Mouse (Mus musculus) kidney, postnatal 25 days (tissue): Measurements from ENCODE around the gene Ammecr1.

ENCODE experiments used
- DNase-seq, 2 experiments: peaks; one replicate each; pipeline ENCODE4 v3.0.0; 2021; ENCODE audit warnings: mixed read lengths in 2 of 2

Ammecr1 gene

DNA sequence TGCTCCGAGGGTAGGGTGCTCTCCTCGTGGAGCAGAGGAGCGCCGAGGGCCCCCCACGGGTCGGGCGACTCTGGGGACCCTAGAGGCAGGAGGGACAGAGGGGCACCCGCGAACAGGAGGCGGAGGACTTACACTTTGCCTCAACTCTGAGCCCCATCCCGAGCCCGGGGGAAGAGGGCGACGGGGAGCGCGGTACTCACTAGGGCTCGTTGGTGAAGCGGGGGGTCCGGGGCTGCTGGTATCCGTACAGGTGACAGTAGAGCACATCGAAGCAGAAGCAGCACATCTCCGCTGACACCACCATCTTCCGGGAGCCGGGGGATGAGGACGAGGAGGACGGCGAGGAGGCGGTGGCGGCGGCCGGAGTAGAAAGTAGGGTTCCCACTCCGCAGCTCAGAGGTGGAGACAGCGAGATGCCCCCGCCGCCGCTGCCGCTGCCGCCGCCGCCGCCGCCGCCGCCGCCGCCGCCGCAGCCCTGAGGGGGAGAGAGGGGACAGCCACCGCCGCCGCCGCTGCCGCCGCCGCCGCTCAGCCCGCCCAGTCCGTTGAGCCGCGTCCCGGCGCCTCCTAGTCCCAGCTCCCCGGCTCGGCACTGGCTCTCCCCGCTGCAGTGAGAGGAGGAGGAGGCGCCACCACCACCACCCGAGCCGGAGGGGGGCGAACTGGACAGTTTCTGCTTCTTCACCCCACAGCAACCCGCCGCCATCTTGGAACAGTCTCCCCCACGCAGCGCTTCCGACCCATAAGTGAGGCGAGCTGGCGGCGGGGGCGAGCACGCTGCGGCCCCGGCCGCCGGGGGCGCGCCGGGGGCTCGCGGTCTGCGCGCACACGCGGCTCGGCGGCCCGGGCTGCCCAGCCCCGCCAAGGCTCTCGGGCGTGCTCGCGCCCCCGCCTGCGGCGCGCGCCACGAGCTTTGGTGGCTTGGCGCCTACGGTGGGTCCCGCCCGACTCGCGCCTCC, at the start of gene Ammecr1:
Gene Ammecr1 (minus strand): TSS at position 721 of the 959 bp plus-strand sequence.
- DNase-seq = peak; percentile 72 to 88

DNA sequence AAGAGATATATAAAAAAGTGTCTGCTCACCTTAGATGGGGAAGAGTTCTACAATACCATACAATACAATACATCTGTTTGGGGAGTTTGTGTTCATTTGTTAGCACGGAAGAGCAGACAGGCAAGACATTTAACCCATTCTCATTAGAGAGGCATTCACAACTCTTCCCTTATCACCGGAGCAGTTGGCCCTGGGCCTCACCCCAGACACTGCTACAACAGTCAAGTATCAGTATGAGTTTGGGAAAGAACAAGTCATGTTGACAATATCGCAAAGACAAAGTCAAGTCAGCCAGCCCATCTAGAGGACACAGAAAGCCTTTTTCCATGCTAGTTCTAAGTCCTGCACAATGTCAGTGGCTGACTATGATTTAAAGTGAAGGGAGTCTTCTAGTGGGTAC, 47.6 kb upstream of the Ammecr1 start:
- DNase-seq = no peak

DNA sequence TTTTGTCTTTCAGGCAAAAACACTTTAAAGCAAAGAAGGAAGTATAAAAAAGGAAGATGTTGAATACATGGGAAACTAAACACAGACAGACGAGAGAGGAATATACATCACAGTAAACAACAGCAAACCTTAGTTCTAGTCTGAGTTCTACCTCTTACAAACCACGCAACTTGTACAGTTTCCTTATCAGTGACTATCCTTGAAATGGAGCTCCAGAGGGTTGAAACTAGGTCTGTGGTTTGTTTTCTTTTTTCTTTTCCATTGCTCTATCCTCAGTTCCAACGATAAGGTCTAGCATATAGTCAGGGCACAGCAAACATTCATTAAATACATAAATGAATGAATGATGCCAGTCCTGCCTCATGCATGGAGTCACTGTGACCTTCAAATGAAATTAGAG, 45.8 kb upstream of the Ammecr1 start:
- no peak for DNase-seq

DNA sequence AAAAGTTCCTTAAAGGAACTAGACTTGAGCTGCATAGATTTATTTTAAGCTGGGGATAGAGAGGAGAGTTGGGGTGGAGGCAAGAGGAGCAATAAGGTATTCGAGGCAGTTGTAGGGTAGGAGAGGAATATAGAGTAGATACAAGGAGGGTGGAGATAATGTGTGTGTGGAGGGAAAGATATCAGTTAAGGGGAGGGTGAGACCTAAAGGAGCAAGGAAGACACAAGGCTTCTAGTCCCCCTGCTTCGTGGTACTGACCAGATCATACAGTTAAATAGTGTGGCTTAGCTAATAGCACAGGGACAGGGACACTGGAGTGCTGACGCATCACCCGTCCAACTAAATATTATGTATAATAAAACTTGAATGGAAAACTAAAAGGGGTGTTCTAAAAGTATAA, 45.3 kb upstream of the Ammecr1 start:
- DNase-seq = no peak

DNA sequence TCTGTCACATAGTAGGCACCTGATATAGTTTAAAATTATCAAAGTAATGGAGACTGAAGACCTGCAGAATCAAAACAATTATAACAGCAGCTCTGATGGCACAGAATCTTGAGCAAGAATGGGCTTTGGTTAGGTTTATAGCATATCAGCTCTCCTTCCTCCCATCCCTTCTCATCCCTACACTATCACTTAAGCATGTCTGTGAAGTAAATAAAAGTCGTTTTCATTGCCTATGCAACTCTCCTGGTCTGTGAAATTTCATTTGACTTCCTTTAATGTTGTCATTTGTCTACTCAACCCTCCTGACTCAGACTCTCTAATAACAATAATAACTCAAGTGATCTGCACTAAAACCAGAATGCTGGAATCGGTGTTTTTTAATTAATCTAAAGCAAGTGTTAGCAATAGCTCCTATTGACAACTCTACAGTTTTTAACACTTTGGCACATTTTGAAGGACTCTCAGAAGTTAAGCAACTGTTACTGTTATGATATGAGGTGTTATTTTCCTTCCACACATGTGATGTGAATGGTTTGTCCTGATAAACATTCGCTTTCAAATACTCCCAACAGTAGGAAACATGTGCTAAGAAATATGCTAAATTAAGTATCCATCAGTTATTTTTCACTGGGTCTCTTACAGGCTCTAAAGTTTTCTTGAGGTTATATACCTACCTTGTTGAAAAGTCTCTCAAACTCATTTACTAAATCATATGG, 37.8 kb upstream of the Ammecr1 start:
- no peak for DNase-seq

DNA sequence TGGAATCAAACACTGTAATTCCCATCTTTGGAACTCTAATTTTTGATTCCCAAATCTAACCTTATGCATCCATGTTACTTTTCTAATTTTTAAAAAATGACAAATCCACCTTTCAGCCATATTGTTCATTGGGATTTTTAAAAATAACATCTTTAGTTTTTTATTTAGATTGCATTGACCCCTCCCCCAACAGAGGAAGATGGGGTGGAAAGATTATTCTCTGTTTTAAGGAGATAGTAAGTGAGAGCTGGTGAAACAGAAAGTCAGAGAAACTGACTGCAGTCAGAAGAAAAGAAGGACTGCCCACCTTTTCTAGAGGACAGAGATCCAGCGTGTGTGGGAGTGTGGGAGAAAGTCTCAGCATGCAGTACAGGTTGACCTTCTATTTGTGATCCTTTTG, 30.7 kb upstream of the Ammecr1 start:
- DNase-seq = no peak

DNA sequence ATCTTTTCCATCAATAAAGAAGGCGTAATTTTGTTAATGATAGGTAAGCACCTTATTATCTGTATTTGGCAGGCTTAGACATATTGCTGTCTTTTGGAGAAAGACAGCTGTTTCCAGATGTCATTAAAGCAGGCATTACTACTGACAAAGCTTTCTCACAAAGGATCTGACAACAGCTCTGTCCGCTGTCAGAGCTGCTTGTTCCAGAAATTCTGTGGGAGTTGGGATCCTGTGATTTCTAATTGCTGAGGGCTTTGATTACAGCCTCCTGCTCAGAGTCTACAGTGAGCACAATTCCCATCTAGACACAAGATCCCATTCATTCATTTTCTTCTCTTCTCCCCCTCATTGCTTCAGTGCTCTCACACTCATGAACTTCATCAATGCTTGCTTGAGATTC, 28.0 kb upstream of the Ammecr1 start:
- no peak for DNase-seq

DNA sequence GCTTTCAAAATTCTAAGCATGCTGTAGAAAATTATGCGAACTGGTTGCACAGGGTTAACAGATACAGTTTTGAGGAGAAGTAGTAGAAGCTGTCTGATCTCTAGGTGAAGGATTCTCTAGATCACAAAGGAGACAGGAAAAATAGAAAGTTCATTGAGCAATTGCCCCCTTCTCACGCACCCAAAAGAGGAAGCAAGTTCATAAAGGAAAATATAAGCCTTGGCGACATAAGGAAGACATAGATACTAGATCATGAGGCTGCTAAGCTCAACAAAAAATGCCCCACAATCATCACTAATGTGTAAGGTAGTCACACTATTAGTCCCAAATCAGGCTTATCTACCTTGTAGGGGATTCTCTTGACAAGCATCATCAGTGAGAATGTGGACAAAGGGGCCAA, 17.6 kb upstream of the Ammecr1 start:
- no peak for DNase-seq

DNA sequence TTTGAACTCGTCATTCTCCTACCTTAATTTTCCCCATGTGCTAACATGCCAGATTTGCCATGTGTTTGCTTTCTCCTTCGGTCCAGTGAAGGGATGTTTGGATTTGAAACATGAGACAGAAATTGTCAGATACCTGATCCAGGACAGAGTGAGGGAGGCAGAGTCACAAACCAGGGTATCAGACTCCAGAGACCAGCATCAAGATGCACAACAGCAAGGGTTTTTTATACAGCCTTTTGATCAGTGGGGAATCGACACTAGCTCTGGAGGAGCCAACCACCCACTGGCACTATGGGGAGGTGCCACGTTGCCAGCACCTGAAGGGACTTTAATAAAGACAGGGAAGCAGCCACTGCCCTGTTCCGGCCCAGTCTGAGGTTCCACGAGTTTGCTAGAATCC, 17.1 kb upstream of the Ammecr1 start:
- DNase-seq = no peak

DNA sequence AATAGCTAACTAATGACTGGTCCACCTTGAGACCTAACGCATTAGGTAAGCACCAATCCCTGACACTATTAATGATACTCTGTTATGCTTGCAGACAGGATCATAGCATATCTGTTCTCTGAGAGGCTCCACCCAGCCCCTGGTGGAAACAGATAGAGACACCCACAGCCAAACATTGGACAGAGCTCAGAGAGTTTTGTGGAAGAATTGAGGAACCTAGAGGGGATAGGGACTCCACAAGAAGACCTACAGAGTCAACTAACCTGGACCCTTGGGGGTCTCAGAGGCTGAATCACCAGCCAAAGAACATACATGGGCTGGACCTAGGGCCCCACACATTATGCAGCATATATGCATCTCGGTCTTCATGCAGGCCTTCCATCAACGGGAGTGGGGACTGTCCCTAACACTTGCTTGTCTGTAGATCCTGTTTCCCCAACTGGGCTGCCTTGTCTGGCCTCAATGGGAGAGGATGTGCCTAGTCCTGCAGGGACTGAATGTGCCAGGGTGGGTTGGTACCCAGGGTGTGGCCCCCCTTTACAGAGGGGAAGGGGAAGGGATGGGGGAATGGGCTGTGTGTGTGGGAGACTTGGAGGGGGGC, 15.1 kb upstream of the Ammecr1 start:
- no peak for DNase-seq

DNA sequence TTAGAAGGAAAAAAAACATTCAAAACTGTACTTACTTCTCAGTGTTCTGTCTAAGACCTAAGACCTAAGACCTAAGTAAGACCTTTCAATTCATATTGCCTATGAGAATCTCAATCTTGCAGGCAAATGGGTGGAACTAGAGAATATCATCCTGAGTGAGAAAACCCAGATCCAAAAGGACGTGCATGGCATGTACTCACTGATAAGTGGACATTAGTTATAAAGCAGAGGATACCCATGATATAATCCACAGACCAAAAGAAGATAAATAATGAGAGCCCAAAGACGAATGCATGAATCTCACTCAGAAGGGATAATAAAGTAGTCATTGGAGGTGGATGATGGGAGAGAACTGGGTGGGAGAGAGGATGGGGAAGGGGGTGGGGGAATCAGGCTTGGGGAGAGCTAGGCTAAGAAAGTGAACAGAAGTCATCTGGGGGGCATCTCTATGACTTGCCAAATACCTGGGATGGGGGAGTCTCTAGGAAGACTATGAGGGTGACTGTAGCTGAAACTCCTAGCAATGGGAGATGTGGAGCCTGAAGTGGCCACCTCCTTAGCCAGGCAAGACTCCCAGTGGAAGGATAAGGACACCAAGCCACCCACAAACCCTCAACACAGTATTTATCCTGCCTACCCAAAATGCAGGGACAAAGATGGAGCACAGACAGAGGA, 14.5 kb upstream of the Ammecr1 start:
- DNase-seq = no peak

DNA sequence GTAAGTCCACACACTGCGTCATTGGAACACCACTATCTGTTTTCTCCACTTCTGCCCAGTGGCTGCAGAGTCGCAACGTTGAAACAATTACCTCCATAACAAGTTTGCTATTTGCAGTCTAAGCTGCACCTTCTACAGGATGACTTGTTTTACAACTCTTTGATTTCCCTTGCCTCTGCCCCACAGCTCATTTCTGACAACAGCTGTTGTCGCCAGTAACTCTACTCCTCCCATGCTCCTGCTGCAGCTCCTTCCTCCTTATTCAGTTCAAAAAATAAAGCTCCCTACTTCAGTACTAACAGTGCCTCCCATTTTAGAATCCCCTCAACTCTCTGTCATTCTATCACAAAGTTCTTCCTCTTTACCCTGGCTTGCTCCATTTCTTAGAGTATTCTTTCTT, 12.7 kb upstream of the Ammecr1 start:
- DNase-seq = no peak

DNA sequence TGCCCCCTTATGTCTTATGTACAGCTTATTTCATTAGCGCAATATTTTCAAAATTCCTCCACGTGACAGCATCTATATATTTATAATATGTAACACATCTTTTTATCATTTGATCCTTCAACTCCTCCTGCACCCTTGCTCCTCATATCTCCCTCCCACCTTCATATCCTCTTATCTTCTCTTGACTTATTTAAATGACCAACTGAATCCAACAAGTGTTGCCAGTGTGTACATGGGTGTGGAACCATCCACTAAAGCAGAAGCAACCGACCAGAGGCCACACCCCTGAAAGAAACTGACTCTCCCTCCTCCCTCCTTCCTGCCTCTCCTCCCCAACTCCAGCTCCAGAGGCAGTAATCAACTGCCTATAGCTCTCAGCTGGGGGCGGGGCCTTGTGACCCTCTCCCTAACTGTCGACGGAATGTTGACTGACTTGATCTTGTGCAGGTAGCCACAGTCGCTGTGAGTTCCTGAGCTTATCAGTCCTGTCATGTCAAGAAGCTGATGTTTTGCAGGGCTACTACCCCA, 6.0 kb upstream of the Ammecr1 start:
- DNase-seq = no peak

DNA sequence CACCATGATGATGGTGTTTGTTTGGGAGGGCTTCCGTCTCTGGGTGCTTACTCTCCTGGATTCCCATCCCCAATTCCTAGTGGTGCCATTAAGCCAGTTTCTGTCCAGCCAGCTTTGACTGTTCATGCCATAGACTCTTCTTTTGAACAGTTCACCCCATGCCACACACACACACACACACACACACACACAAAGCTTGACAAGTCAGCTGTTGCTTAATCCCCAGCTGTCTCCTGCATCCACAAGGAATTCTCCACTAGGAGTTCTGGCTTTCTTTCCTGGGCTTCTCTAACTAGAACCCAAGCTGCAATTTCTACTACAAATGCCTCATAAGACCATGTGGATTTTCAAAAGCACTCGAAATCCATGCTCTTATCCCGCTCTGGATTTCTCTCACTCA, 5.2 kb upstream of the Ammecr1 start:
- DNase-seq = no peak

DNA sequence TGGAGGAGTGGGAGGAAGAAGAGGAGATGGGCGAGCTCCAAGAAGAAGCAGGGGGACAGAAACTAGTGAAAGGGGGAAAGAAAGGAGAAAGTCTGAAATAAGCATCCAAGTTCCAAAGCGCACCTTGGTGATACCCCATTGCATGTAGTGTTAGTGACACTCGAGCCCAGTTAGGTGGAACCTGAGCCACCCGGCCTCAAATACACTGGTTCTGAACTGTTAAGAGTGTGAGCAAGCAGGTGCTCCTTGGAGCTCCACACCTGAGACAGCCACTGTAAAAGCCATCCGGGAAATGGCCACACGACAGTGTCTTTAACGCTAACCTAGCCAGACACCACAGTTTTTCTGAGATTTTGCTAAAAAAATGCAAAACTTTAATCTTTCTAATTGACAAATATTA, 539 bp upstream of the Ammecr1 start:
- DNase-seq = no peak

DNA sequence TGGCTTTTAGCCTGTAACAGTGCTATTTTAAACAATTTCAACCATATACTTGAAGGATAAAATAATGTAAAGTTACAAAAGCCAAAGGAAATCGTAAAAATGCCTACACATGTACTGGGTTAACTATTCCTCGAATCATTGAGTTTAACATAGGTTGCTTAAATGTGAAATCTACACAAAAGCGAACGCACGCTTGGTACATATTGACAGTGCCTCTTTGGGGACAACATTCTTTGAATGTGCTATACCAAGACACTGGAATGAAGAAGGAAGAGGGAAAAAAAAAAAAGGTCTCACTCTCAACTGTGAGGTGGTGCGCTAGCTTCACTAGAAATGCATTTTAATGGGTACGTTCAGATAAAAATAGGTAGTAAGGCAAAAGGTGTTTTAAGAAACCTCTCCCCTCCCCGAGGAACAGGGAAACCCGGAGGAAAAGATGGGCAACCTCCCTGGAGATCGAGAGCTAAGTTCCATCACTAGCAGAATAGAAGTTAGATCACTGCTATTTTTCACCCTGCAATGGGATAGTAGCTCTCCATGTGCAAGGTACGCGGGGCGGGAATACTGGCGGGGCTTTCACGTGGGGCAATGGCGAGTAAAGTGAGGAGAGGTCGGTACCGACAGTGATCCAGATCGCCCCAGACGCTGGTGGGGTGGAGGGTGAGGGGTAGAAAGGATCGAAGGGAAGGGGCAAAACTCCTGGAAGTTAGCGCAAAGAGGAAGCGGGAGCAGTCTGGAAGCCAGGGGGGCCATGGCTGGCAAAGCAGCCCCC, 1.1 kb downstream of the Ammecr1 start:
- DNase-seq = peak; percentile 1 to 30

DNA sequence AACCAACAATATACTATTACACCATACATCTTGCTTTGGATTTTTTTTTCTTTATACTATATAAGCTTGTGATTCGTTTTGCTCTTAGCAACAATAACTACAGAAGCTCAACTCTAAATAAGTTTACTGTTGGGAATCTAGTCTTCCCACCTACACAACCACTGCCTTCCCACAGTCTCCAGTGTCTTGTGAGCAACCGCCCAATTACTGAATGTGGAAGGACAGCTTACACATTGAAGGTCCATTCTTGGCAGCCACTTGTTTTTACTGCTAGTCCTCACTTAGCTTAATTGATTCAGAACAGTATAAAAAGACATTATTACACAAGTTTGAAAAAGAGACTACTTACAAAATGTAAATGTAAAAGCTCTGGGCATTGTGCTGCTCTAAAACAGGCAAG, 6.1 kb downstream of the Ammecr1 start:
- no peak for DNase-seq

DNA sequence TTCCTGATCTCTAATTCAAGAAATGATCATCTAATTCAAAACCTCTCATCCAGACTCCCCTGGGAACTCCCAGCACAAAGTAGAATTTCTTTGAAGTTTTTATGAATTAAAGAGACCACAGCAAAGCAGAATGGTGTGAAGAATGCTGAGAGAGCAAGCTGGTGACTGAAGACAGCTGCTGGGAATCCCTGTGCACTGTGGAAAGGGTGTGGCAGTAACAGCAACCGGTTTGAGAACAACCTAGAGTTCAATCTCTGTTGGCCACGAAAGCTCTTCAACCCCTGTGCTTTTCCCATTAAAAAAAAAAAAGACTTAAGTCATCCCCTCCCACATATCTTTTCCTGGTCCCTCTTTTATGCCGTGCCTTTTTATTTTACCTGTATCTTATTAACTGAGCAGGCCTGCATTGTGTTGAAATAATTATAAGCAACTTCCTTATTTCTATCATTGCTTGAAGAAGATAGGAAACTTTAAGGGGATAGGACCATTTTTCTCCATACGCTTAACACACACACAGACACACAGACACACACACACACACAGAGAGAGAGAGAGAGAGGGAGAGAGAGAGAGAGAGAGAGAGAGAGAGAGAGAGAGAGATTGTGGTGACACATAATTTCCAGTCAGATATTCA, 6.7 kb downstream of the Ammecr1 start:
- DNase-seq = no peak

DNA sequence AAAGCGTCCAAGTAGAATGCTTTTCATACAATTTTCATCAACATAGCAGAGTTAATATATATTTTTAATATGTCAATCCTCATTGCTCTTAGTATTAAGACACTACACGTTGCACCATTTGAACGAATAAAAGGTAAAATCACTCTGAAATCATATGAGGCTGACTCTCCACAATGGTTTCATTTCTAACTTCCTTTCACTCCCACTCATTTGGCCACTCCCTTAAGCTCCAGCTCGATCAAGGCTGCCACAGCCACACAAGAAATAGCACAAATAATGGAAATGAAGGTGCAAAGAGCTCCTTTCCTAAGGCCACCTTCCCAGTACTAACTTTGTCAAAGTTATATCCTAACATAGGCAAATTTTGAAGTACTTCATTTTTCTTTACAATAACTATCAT, 38.1 kb downstream of the Ammecr1 start:
- DNase-seq = no peak

DNA sequence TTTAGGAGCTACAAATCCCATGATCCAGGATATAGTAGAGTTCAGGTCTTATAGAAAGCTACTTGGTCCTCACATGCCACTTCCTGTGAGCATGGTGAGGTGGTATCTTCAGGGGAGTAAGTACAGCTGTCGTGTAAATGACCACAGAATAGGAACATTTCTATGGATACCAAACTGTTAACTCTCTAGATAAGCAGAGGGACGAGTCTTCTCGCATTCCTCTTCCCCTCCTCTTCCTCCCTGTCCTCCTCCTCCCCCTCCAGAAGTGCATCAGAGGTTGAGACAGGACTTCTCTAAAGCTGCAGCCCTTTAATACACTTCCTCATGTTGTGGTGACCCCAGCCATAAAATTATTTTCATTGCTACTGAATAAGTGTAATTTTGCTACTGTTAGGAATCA, 49.1 kb downstream of the Ammecr1 start:
- no peak for DNase-seq

DNA sequence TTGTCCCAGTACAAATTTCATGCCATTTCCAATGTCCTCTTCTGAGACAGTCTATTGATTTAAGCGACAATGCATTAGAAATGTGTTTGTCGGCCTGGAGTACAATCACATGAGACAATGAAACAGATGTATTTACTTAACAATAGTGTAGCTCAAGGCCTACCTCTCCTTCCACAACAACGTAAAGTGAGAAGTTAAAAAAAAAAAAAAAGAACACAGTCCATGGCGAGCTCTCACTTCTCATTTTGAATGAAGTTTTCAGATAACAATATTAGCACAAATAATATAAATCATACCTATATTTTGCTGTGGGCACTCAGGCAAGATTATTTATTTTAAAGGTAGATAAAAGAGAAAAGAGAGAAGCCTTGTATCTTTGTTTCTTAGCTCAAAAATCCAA, 49.8 kb downstream of the Ammecr1 start:
- DNase-seq = no peak

DNA sequence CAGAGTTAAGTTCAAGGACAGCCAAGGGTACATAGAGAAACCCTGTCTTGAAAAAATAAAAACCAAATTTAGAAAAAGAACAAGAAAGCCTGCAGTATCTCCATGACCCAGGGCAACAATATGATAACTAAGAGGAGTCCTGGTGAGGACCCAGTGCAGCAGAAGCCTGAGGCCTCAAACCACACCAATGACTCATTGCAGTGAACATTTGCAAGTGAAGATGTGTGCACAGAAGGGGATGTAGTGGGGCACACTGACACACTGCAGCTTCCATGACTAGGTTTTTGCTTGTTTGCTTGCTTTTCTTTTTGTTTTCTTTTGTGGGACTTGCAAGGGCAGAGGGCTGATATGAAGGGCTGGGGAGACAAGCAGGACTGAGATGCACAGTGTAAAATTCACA, 52.3 kb downstream of the Ammecr1 start:
- DNase-seq = no peak
